Mouse (Mus musculus): ENCODE measurements around the gene Diablo.
A peak's percentile ranks its signal among the peaks of the same experiment; 100 is the strongest.

The Diablo gene

DNA sequence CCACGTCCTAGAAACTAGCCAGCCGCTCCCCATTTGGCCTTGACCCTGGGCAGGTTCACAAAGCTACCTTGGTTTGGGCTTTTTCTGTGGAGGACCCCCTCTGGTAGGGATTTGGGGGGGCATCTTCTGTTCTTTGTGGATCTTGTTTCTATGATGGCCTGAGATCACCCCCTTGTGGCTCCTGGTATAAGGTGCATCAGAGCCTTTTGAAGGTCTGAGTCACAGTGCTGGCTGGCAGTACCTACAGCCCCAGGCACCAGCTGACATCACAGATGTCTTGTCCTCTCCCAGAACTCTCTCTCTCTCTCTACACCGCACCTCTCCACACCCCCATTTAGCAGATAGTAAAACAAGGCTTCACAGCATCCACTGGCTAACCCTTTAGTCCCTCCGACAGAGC lies 24.3 kb downstream of the Diablo start:
- peak; percentile 54 to 65 for DNase-seq

DNA sequence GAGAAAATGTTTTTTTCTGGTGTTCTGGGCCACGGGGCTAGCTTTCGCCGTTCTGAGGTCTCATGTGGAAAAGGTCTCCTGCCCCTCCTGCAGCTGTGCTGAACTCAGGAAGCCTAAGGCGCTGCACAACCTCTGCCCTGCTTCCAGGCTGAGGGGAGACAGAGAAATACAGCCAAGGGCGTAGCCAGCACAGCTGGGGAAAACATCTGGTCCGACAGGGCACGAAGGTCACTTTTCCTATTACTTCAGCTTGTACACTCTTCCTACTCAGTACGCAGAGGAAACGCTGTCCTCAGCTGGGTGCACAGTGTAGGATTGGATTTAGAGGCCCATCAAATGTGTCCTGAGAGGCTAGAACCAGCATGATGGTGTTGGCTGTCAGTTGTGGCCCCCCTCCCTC lies 34.0 kb downstream of the Diablo start:
- no peak for DNase-seq

GRCm38 (mm10) chr5:123489112-123489785 lies 34.7 kb downstream of the Diablo start, which contains the start of the genes Lrrc43 and Il31:
Gene Lrrc43 (plus strand): TSS chr5:123489305.
Gene Il31 (minus strand): TSS chr5:123489489.
- no peak for DNase-seq

DNA sequence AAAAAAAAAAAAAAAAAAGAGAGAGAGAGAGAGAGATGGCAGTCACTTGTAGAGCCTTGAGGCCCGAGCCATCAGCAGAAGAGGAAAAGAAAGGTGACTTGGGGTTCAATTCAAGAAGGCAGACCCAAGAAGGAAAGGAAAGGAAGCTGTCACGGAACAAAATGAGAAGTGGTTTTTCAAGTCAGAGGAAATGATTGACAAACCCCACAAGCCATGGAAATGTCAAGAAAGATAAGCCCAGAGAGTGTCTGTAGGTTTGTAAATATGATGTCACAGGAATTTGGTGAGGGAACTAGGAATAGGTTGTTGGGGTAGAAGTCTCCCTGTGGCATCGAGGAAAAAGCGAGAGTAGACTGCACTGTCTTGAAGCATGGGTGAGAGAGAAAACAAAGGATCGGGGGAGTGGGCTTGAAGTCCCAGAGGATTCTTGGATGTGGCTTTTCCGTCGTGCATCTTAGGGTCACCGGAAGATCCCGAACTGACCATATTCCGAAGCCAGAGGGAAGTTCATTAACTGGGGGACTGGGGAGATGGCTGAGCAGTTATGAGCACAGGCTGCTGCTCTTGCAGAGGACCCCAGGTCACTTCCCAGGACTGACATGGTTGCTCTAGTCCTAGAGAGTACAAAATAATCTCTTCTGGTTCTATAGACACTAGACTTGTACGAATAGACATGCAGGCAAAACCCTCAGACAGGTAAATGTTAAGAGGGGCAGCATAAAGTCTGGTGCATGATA lies 36.1 kb downstream of the Diablo start:
- no peak for DNase-seq

- DNase-seq: no peak
Measured at GRCm38 (mm10) chr5:123473817-123474216, 50.2 kb downstream of the Diablo start.

DNA sequence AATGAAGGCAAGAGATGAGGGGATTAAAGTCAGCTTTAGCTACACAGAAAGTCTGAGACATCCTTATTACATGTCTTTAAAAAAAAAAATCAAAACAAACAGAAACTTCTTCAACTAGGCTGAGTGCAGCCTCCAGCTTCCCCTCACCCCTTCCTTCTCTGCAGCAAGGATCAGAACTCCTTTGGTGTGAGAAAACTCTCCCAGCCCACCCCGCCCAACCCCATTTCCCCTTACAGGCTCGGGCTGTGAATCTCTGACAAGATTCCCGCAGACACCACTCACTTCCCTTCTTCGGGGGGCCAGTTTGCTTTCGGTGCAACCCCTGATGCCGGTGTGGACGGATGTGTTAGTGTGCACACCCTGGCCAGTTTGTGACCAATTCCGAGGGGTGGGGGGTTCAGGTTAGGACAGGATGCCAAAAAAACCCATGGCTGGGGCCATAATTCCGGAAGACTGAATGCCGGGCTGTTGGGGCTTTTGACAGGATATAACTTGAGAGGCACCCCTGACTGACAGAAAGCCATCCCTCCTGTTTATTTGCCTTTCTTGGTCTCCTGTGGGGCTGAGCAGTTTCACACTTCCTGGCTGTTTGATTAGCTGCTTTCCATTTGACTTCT lies 53.1 kb downstream of the Diablo start:
- DNase-seq: no peak

GRCm38 (mm10) chr5:123464638-123465037 lies 59.3 kb downstream of the Diablo start:
- DNase-seq: no peak

DNA sequence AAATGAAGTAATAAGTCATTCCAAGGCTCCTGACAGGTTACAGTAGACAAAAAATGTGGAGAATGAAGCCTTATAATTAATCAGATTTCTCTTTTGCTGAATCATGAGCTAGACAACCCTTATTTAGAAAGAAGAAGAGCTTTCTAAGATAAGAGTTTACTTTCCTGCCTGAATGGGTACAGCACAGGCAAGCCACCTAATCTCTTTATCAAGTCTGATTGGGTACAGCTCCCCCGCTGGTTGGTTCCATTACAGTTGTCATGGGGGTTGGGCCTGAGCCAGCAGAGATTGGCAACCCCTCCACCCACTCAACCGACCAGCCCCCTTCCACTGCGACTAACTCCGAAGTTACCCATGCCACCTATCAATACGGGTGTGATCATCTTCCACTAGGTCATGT lies 62.6 kb downstream of the Diablo start:
- DNase-seq: no peak

Data from cerebellum, postnatal 36 days (tissue).